Mouse (Mus musculus) telencephalon, adult 2 months (tissue): ENCODE measurements around the gene Ranbp10.

Source experiments
- DNase-seq: peaks from one replicate; pipeline ENCODE4 v3.0.0-alpha.2; 2011; ENCODE audit warnings: low read depth, low spot score

Gene Ranbp10

DNA sequence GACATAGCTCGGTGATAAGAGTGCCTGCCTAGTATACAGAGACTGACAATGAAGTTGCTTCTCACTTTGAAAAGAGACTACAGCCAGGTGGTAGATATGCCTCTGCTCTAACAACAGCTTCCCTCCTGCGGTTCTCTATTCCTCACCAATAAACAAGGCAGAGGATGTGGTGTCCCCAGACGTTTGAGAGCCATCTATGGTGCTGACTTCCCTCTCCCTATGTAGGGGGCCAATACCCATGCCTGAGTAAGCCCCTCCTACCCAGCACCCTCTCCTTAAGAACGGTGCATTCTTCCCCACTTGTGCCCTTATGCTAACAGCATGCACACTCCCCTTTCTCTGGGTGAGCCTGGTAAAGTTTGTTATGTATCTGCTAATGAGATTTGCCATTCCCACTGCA is 38.2 kb downstream of the Ranbp10 start:
- no peak for DNase-seq

DNA sequence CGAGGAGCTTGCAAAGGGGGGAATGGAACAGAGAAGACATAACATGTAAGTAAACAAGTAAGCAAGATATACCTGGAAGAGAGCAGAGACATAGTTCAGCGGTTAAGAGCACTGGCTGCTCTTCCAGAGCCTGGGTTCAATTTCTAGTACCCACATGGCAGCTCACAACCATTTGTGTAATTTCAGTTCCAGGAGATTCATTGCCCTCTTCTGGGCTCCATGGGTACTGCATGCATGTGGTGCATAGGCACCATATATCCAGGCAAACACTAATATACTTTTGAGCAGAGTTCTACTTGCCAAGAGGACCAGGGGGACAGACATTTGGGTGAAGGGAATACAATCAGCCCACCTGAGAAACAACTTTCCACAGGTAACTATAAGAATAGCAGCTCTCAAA is 38.9 kb downstream of the Ranbp10 start:
- DNase-seq, result no peak

DNA sequence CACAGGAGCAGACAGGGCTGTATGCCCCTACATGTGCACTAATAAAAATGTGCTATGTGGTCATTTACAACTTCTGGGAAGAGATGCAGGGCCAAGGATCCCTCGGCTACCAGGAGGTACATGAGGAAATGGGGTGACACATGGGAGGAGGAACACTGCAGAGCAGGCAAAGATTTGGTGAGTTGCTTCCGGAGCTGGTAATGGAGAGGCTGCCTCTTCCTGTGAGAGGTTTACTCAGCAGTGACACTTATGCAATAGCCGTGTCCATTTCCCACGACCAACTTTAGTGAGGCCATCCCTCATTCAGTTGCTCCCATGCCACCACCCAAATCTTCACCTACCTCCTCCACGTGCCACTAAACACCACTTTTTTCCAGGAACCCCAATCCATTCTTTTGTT is 46.9 kb downstream of the Ranbp10 start:
- DNase-seq, result no peak

DNA sequence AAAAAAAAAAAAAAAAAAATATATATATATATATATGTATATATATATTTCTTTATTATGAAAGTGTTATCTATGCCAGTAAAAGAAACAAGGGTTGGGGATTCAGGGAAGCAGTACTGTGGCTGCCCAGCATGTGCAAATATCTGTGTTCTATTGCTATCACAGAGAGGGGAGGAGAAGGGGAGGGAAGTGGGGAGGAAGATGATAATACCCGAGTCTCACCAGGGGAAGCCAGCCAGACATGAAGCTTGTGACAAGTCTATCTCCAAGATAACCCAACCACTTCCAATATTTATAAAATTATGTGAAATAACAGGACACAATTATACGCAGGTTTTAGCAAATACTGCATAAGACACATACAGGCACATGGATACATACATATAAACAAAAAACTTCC is 49.3 kb downstream of the Ranbp10 start:
- no peak for DNase-seq

DNA sequence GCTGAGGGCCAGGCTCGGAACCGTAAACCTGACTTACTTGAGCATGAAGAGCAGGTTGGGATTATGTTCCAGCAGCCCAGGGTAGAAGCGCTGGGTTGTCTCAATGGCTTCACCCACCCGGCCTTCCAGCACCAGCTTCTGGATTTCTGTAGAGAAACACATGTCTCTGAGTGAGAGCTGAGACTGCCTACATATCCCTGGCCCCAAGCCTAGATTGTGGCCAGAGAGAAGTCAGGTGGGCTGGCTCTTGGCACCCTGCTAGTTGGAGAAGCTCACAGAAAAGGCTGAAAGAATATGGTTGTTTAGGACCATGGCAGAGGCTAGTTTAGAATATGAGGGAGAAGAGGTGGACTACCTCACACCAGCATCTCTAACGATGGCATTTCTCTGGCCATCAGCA is 52.7 kb downstream of the Ranbp10 start:
- peak; percentile 45 for DNase-seq

DNA sequence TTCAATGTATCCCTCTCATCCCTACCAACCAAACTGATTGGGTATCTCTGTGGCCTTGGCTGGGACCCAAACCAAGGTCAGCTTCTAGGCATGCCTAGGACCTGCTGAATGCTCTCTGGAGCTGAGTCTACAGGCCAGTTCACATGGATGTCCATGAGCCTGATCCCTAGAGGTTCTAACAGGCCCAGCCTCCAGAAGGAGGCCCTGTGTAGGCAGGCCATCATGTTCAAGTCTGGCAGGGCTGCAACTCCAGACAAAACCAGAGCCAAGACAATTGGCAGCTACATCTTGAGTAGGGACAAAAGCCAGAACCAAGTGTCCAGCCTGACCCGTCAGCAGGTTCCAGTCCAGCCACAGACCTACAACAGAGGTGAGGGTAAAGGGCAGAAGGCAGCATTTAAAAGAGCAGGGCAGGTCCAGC is 53.7 kb downstream of the Ranbp10 start:
- DNase-seq, result no peak

DNA sequence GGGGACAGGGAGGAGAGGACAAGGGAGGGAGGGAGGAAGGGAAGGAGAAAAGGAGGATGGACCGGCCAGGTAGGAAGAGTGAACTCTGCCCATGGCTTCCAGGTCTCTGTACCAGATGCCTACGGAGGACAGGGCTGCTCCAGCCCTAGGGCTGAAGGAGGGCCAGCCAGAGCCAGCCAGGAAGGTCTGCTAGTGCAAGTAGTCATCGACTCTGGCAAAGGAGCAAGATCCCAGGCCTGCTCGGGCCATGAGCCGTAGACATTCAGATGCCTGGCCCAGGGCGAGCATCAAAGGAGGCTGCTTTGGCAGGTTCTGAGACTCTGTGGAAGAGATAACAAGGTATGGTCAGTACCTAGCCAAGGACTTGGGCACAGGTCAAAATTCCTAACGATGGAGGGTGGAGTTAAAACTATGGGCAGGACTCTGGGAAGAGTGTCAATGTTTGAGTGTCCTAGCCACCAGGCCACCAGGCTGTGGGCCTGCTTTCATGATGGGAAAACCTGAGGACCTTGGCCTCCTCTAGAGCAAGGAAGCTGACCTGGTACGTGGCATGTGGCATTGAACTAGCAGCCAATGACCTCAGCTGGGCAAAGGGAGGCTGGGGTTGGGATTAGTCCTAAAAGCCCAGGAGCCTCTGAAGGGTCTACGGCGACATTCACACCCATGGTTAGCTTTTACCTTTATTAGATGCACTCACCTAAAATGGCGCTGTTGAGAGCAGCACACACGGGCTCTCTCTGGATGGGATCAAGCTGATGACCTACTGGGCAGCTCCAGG is 55.6 kb downstream of the Ranbp10 start:
- no peak for DNase-seq

DNA sequence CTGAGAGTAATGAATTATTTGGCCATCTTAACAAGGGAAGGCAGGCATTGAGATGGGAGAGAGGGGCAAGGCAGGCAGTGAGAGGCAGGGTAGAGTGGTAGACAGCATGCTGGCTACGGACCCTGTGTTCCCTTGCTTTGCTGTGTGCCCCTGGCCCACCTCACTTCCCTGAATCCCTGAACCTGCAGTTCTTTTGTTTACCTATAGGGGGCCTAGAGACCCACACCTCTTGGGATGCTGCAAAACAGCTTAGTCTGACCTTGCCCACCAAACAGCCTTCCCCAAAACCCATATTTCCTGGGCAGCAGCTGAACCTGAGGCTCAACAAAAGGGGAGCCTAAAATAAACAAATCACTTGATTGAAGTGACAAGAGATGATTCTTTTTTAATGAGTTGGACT is 56.5 kb downstream of the Ranbp10 start:
- DNase-seq, result no peak

DNA sequence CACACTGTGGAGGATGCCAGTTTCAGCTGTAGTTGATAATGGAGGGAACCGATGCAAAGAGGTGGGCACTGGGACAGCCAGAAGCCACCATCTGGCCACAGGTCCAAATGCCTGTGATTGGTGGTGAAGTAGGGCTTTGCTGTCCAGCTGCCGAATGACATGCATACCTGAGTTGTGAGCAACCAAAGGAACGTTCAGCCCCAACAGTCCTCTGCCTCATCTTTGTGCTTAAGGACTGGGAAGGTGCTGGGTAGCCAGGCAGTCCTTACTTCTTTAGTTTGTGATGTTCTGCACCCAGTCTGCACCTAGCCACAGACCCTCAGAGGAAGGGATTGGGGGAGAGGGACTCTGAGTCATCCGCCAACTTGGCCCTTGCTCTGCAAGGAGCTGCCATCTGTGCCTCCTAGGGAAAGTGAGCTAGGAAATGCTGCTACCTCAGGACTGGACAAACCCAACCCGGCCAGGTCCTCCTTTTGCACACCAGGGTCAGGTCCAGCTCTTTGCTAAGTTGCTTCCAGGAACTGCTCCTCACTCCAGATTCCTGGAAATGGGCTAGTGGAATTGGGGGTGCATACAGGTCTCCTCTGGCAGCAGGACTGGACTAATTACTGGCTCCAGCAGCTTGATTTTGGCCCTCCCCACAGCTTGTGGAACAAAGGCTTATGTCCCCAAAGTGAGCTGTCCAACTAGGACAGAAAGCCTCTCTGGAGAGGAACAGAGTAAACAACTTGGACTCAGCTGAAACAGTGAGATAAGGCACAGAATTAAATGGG is 58.5 kb downstream of the Ranbp10 start:
- no peak for DNase-seq

DNA sequence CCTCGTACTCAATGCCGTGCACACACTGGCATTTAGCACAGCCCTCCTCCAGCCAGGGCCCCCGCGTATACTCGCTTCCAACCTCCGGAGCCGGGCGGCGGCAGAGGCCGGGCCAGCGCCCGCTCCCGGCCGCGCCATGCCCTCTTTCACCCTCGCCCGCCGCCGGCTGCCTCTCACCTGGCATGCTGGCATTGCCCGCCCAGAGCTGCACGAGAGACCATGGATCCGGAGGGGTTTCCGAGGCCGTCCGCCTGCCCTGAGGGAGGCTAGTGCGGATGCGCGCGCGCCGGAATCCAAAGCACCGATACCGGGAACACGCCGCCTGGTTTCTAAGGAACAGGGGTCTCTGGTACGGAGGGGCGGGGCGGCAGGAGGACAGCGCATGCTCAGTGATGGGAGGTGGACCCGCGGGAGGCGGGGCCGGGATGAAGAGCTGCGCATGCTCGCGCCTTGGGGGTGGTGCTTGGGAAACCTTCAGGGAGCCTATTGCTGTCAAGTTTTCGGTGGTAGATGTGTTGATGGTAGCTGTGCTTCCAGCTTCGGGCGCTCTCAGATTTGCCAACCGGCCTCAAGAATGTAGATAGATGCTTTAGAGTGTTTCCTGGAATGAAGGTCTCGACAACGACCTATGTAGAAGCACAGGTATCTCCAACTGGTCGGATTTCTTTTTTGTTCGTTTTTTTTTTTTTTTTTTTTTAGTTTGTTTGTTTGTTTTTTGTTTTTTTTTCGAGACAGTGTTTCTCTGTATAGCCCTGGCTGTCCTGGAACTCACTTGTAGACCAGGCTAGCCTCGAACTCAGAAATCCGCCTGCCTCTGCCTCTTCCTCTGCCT is 68.7 kb downstream of the Ranbp10 start, which contains the start of gene Gfod2:
Gene Gfod2 (minus strand): TSS at position 388 of the 832 bp plus-strand sequence.
- peak; percentile 87 for DNase-seq

DNA sequence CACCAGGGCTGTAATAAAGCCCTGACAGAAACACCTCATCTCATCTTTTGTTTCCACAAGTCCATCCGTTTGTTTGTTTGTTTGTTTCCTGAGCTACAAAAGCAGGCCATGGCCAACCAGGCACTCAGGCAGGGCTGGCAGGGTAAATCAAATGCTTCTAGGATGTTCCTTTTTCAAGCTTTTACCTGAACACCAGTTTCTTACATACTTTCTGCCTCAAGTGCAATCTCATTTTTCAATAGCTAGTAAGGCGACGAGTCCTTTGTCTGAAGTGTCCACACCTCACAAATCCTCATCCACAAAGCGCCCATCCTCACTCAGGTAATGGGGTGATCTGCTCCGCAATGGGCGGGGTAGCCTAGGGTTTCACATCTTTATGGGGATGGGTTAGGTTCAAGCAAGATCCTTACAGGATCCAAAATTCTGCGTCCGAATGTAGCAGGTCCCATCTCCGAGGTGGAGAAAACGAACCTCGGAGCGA is 69.3 kb downstream of the Ranbp10 start:
- DNase-seq, result no peak

DNA sequence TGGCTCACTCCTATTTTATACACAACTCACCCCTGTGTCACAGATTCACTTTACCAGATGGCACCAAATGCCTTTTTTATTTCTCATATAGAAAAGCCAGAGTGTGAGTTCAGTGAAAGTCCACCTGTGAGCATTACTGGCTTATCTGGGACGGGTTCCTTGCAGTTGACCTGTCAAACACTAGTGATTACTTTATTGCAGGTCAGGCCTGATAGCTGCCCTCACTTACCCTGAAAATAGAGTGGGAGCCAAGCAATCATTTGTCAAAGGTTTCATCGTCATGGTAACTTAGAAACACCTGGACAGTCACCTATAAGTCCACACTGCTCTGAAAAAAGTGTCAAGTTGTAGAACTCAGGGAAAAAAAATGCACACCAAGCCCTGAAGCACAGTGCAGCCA is 72.5 kb downstream of the Ranbp10 start:
- no peak for DNase-seq

DNA sequence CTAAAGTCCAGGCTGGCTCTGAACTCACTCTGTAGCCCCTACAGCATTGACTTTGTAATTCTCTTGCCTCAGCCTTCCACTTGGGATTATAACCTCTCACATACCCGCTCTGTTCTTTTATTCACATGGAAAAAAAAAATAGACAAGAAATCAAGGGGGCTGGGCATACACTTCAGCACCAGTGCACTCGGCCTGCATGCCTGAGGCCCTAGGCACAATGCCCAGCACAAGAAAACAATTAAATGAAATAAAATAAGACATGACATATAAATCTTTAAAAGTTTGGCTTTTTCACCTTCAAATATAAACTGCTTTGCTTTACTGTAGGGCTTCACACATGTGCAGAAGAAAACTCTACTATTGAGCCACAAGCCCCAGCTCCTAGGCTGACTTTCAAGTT is 73.2 kb downstream of the Ranbp10 start:
- DNase-seq, result no peak

DNA sequence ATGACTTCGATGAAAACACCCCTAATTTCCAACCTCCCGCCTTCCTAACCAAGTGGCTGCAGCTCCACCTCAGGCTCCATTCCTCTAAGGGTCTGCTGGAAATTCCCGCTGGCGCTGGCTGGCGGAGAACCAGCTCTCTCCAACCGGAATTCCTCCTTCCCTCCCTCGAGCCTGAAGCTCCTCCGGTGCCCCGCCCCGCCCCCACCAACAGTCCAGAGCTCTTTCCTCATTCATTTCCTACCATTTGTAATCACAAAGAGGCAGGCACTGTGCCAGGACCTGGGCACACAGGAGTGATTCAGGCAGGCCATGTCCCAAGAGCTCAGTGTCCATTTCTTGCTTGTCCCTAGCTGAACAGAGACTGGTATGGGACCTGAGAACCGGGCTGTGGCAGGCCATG is 76.5 kb downstream of the Ranbp10 start:
- no peak for DNase-seq

DNA sequence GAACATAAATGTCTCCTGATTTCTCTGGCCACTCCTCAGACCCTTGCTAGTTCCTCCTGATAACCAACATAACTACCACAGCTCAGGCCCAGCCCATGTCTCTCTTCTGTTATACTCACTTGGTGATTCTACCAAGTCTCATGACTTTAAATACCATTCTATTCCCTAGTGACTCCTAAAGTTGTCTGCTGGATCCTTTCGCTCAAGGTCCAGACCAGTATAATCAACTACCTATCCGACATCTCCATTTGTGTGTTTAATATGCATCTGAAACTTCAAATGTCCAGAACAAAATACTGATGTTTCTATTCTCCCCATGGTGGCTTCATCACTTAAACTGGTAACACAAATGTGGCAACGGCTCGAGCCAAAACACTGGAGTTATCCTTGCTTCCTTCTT is 83.8 kb downstream of the Ranbp10 start:
- DNase-seq, result no peak

DNA sequence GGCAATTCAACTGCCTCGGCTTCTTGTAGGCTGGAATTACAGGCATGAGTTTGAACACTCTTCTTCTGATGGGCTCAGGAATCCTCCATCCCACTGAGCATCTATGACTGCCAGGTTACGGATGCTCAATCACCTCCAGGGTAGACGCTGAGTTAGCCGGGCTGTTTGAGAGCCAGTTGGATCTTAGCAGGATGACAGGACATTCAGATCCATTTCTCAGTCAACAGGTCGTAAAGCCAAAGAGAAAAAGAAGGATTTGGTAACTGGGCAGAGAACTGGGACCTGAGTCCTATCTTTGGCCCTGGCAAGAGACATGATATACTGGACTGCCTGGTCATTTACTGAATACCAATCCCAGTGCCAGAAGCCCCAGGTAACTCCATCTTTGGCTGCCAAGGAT is 87.9 kb downstream of the Ranbp10 start:
- no peak for DNase-seq

DNA sequence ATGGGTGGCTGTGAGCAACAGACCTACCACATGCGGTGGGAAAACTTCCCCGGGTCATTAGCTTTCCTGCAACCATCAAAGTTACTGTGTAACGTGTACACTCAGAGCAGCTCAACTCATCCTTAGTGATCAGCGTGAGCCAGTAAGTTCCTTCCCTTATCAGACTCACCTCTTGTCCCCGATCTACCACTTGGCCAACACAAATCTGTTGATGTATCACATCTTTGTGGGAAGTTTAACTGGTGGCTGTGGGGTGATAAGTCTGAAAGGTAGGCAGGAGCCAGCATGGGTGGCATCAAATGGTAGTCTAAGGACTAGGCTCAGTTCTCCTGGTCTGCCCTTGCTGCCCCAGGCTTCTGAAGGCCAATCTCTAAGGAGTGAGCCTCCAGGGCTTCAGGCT is 95.0 kb downstream of the Ranbp10 start:
- DNase-seq, result no peak

DNA sequence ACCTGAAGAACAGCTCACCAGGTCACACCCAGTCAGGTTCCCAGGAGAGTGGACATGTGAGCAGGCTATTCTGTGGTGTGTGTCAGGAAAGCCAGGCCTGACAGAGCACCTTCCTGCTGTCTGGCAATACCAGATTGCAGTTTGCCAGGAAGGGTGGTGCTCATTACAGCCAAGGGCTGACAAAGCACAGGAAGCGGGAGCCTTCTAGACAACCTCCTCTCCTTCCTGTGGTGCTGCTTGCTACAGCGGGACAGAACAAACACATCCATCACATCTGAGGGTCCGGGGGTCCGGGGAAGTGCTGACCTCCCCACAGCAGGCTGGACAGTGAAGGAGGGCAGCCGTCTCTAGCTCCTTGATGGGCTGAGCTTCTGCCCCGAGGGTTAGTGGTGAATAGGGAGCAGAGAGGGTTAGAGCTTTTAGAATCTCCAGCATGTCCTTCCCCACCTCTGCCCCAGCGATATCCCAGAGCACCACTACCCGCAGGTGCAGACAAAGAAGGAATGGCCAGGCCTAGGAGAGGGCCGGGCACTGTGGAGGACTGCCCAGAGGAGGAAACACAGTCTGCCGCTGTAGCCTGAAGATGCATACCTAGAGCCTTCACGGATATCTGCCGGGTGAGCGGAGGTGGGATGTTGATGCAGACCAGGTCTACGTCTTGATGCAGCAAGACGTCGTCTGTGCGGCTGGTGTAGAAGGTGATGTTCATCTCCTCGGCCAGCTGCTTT is 99.6 kb downstream of the Ranbp10 start:
- DNase-seq, result no peak

DNA sequence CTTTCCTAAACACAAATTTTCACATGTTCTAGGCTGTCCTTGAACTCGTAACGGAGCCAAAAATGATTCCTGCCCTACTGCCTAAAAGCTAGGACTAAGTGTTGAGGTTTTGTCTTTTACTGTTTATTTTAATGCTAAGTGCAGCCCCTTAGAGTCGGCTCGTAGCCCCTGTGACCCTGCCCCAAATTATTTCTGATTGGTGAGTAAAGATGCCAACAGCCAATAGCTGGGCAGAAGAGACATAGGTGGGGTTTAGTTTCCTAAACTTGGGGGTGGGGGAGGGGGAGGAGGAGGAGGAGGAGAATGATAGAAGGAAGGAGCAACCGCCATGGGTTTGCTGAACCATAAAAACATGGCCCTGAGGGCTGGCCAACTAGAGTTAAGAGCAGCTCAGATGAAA is 101.4 kb downstream of the Ranbp10 start:
- DNase-seq, result no peak

DNA sequence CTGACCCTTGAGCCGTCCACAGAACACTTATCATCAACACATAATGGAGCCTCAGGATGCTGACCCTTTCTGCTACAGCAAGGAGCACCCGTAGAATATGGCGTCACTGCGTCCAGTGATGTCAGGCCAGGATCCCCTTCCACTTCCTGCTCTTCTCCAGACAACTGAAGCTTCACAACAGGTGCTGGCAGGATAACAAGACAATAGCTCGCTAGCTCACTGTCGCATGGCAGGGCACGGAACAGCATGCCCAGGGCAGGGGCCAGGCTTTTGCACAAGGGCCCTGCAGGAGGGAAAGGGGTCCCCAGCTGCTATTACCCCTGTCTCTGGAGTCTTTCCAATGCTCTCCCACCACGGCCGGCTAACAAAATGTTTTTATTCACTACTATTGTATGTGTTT is 104.3 kb downstream of the Ranbp10 start:
- DNase-seq, result no peak

DNA sequence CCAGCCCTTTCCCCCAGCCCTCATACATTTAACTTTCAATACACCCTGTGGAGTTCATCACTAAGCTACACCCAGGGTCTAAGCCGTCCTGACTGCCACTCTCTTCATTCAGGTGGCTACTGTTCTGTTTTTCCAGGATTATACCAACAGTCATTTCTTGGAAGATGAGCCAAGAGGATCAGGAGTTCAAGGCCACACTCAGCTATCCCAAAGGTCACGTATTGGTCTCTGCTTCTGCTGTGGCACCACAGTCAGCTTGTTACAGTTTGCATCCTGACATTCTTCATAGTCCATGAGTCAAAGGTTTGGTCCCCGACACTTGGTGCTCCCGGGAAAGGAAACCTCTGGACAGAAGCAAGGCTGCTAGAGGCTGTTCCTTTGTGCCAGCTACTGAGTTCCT is 107.5 kb downstream of the Ranbp10 start:
- DNase-seq, result no peak
